Mouse (Mus musculus): ENCODE data around the gene Pla2g4b. TPM values are rescaled to one million over a fixed set of nuclear protein-coding genes. Genes with fewer than 3 reads are reported as not detected.

Gene Pla2g4b
- polyA plus RNA-seq, 1 experiment from 2014 or later: 2.3 TPM

- H3K4me3 ChIP-seq (ENCODE audit: low read depth, low read length): no peak overlapping the region
- ATAC-seq (ENCODE audit: low FRiP score): no peak
Measured at GRCm38 (mm10) chr2:120086038-120086437, 52.8 kb downstream of the Pla2g4b start.

GRCm38 (mm10) chr2:120087391-120087790 lies 54.2 kb downstream of the Pla2g4b start:
- 87% methylated on average over 3 of the region's 3 CpGs for WGBS
- H3K36me3 ChIP-seq (ENCODE audit: control insufficient read depth, insufficient read depth, low read length): no peaks in the 10 kb centered on the region
- no peaks in the 10 kb centered on the region for H3K27me3 ChIP-seq (ENCODE audit: control insufficient read depth, insufficient read depth, low read length)
- DNase-seq (ENCODE audit: low spot score, missing footprints) (no peak), ATAC-seq (ENCODE audit: low FRiP score) (no peak)
- no peak overlapping the region for H3K4me2 ChIP-seq
- no peaks in the 10 kb centered on the region for H3K4me1 ChIP-seq (ENCODE audit: control insufficient read depth, insufficient read depth, low read length)
- H3K9me3 ChIP-seq (ENCODE audit: control insufficient read depth, low read length): no peaks in the 10 kb centered on the region
- no peak overlapping the region for H3K27ac ChIP-seq (ENCODE audit: low read depth, low read length)
- no peak overlapping the region for H3K9ac ChIP-seq (ENCODE audit: low read length)
- H3K4me3 ChIP-seq (ENCODE audit: low read depth, low read length): no peak overlapping the region

More at GRCm38 (mm10) chr2:120086038-120086437, 52.8 kb downstream of the Pla2g4b start:
- Histone ChIP-seq H3K9ac (ENCODE audit: low read length) (no peak overlapping the region), H3K9me3 (ENCODE audit: control insufficient read depth, low read length) (no peaks in the 10 kb centered on the region), H3K27ac (ENCODE audit: low read depth, low read length) (no peak overlapping the region), H3K36me3 (ENCODE audit: control insufficient read depth, insufficient read depth, low read length) (no peaks in the 10 kb centered on the region), H3K4me2 (no peak overlapping the region), H3K4me1 (ENCODE audit: control insufficient read depth, insufficient read depth, low read length) (no peaks in the 10 kb centered on the region), H3K27me3 (ENCODE audit: control insufficient read depth, insufficient read depth, low read length) (no peaks in the 10 kb centered on the region)
- WGBS: 88% methylated on average over 3 of the region's 3 CpGs
- DNase-seq (ENCODE audit: low spot score, missing footprints): no peak

GRCm38 (mm10) chr2:120087897-120088296 lies 54.7 kb downstream of the Pla2g4b start:
- 88% methylated on average over 2 of the region's 2 CpGs for WGBS
- H3K9me3 ChIP-seq (ENCODE audit: control insufficient read depth, low read length): no peaks in the 10 kb centered on the region
- no peaks in the 10 kb centered on the region for H3K36me3 ChIP-seq (ENCODE audit: control insufficient read depth, insufficient read depth, low read length)
- no peak overlapping the region for H3K4me2 ChIP-seq
- no peaks in the 10 kb centered on the region for H3K4me1 ChIP-seq (ENCODE audit: control insufficient read depth, insufficient read depth, low read length)
- ATAC-seq (ENCODE audit: low FRiP score) (no peak), DNase-seq (ENCODE audit: low spot score, missing footprints) (no peak)
- H3K4me3 ChIP-seq (ENCODE audit: low read depth, low read length): no peak overlapping the region
- no peak overlapping the region for H3K27ac ChIP-seq (ENCODE audit: low read depth, low read length)
- no peaks in the 10 kb centered on the region for H3K27me3 ChIP-seq (ENCODE audit: control insufficient read depth, insufficient read depth, low read length)
- H3K9ac ChIP-seq (ENCODE audit: low read length): no peak overlapping the region

- Histone ChIP-seq H3K4me1 (ENCODE audit: control insufficient read depth, insufficient read depth, low read length) (no peaks in the 10 kb centered on the region), H3K27me3 (ENCODE audit: control insufficient read depth, insufficient read depth, low read length) (no peaks in the 10 kb centered on the region), H3K36me3 (ENCODE audit: control insufficient read depth, insufficient read depth, low read length) (no peaks in the 10 kb centered on the region), H3K27ac (ENCODE audit: low read depth, low read length) (no peak overlapping the region), H3K4me2 (no peak overlapping the region), H3K4me3 (ENCODE audit: low read depth, low read length) (no peak overlapping the region), H3K9me3 (ENCODE audit: control insufficient read depth, low read length) (no peaks in the 10 kb centered on the region), H3K9ac (ENCODE audit: low read length) (no peak overlapping the region)
- ATAC-seq (ENCODE audit: low FRiP score): no peak
- 97% methylated on average over 17 of the region's 17 CpGs for WGBS
- DNase-seq (ENCODE audit: low spot score, missing footprints): no peak
Measured at GRCm38 (mm10) chr2:120090979-120091378, 57.8 kb downstream of the Pla2g4b start.

Small RNA genes lying within 50 kb of the gene (microRNA-seq; reads per million reads assigned to microRNA genes)
- gene Mir7665: not detected

Other genes with a start within 250 kb of the Pla2g4b start
- gene Rpap1, start 245.9 kb upstream of the Pla2g4b start, polyA plus RNA-seq (2014; fragmentation: Nextera tagmentation; extraction: Ambion mirVana): 18.2 and 22.8 TPM in 2 replicates
- 19.1 and 22.6 TPM in 2 replicates for gene Tyro3, start 235.7 kb upstream of the Pla2g4b start, polyA plus RNA-seq (2014; fragmentation: Nextera tagmentation; extraction: Ambion mirVana)
- 32.1 and 32.9 TPM in 2 replicates for gene Mga, start 136.2 kb upstream of the Pla2g4b start, polyA plus RNA-seq (2014; fragmentation: Nextera tagmentation; extraction: Ambion mirVana)
- gene Mapkbp1, start 60.7 kb upstream of the Pla2g4b start, polyA plus RNA-seq (2014; fragmentation: Nextera tagmentation; extraction: Ambion mirVana): 2.9 and 3.4 TPM in 2 replicates
- gene Jmjd7, start 5.9 kb upstream of the Pla2g4b start, polyA plus RNA-seq (2014; fragmentation: Nextera tagmentation; extraction: Ambion mirVana): 18.8 and 19.1 TPM in 2 replicates
- 3.6 and 3.9 TPM in 2 replicates for gene Gm28042, start 5.9 kb upstream of the Pla2g4b start, polyA plus RNA-seq (2014; fragmentation: Nextera tagmentation; extraction: Ambion mirVana)
- gene Ehd4, start 121.2 kb downstream of the Pla2g4b start, polyA plus RNA-seq (2014; fragmentation: Nextera tagmentation; extraction: Ambion mirVana): 10.2 and 17.2 TPM in 2 replicates
- gene Pla2g4e, start 211.9 kb downstream of the Pla2g4b start, polyA plus RNA-seq (2014; fragmentation: Nextera tagmentation; extraction: Ambion mirVana): 0.04 and 0.06 TPM in 2 replicates

Data from midbrain, embryonic 11.5 days (tissue).